Mouse (Mus musculus) liver, embryonic 15.5 days (tissue): ENCODE data around the gene Mmp2. TPM values are rescaled to one million over a fixed set of nuclear protein-coding genes. Genes with fewer than 3 reads are reported as not detected.

Experiments
- ATAC-seq: fragments of 200-750 bp; cut with Nextera tagmentation; 2 replicates; pipeline ENCODE4 v1.8.0; 2017; ENCODE audit warnings: moderate number of reproducible peaks, mild to moderate bottlenecking, moderate library complexity; ENCODE audit not compliant: insufficient read depth
- H3K27ac ChIP-seq: fragments of 300-500 bp; sonication (generic); replicated peaks from 2 replicates; pipeline ENCODE4 v1.5.1; 2015; ENCODE audit warnings: mild to moderate bottlenecking, inconsistent platforms
- H3K27me3 ChIP-seq: fragments of 300-500 bp; sonication (generic); 2 replicates; pipeline ENCODE4 v1.6.1; 2015; ENCODE audit warnings: mild to moderate bottlenecking, inconsistent platforms
- H3K36me3 ChIP-seq: fragments of 300-500 bp; sonication (generic); replicated peaks from 2 replicates; pipeline ENCODE4 v1.6.1; 2015; ENCODE audit warnings: moderate library complexity, mild to moderate bottlenecking, inconsistent platforms
- H3K4me1 ChIP-seq: fragments of 300-500 bp; sonication (generic); replicated peaks from 2 replicates; pipeline ENCODE4 v1.6.1; 2015; ENCODE audit warnings: inconsistent platforms
- H3K4me2 ChIP-seq: fragments of 300-500 bp; sonication (generic); 2 replicates; pipeline ENCODE4 v1.6.1; 2015; ENCODE audit warnings: moderate library complexity, mild to moderate bottlenecking, inconsistent platforms
- H3K4me3 ChIP-seq: fragments of 300-500 bp; sonication (generic); replicated peaks from 2 replicates; pipeline ENCODE4 v1.5.1; 2015; ENCODE audit warnings: mild to moderate bottlenecking, inconsistent platforms
- H3K9ac ChIP-seq: fragments of 300-500 bp; sonication (generic); 2 replicates; pipeline ENCODE4 v1.6.1; 2015; ENCODE audit warnings: moderate library complexity, mild to moderate bottlenecking, inconsistent platforms
- H3K9me3 ChIP-seq: fragments of 300-500 bp; sonication (generic); replicated peaks from 2 replicates; pipeline ENCODE4 v1.6.1; 2016; ENCODE audit warnings: inconsistent platforms
- WGBS: fragments of 180-500 bp; shearing (Covaris S2); methylation state at CpG from one replicate; pipeline ENCODE4 v1.1.7; 2015; ENCODE audit warnings: mixed read lengths; ENCODE audit not compliant: insufficient replicate concordance; 5-methylcytosine and 5-hydroxymethylcytosine counted together
- polyA plus RNA-seq: library from polyadenylated mRNA; unstranded; fragments of >200 nt; fragmentation: Nextera tagmentation; extraction: Ambion mirVana; gene quantifications from 2 replicates; pipeline ENCODE4 v1.2.1, GENCODE M21; 2015

Gene Mmp2
- polyA plus RNA-seq, 1 experiment from 2014 or later = 9.5 TPM

DNA sequence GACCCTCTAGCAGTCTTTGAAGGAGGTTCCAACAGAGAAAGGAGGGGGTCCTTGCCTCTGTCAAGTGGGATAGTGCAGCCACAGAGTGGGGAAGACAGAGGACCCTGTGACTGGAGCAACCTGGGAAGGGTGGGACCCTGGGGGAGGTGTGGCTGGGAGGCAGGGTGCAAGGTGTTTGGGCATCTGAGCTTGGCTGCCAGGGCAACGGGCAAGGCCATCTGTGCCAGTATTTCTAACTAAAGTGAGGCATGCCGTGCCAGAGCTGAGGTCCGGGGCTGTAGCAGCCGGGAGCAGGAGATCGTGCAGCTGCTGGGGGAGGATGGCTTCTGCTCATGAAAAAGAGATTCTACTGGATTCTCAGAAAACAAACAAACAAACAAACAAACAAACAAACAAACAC lies 11.4 kb upstream of the Mmp2 start:
- 62% methylated on average over 5 of the region's 5 CpGs for WGBS
- no peak overlapping the region for H3K4me2 ChIP-seq
- no peak for ATAC-seq
- H3K4me3 ChIP-seq = no peak overlapping the region
- H3K9ac ChIP-seq = no peak overlapping the region
- no peak overlapping the region for H3K27ac ChIP-seq
- H3K27me3 ChIP-seq = no peaks in the 10 kb centered on the region
- H3K9me3 ChIP-seq = no peaks in the 10 kb centered on the region
- H3K36me3 ChIP-seq = no peaks in the 10 kb centered on the region
- H3K4me1 ChIP-seq = no peaks in the 10 kb centered on the region

DNA sequence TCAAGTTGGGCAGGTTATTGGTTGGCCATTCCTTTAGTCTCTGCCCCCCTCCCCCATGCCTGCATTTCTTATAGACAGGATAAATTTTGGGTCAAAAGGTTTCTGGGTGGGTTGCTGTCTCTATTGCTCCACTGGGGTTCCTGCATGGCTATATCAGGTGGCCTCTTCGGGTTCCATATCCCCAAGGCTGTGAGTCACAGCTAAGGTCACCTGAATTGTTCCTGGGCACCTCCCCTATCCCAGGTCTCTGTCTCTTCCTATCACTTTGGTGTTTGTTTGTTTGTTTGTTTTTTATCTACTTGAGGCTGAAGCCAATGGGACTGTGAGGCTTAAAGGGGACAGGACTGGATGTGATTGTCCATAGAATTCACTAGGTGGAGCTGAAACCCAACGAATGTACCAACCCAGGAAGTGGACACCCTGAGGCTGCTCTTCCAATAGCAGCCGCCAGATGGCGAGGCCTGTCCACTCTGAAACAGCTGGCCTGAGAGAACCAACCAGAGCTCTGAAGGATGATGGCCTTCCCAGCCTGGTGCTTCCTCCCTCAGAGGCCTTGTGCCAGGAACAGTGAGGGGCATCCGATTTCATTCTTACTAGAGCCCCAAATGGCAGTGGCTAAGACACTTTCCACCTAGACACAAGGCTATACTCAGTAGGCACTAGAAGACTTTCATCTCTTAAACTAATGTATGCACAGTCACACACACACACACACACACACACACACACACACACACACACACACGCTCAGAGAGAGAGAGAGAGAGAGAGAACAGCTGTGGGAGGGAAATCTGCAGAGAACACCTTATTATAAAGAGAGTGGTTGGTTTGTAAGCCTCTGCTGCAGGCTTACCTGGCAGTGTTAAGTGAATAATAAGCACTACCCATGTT lies 8.9 kb upstream of the Mmp2 start:
- Histone ChIP-seq H3K4me1 (no peaks in the 10 kb centered on the region), H3K4me3 (no peak overlapping the region), H3K36me3 (no peaks in the 10 kb centered on the region), H3K9me3 (no peaks in the 10 kb centered on the region), H3K9ac (no peak overlapping the region), H3K27ac (no peak overlapping the region), H3K27me3 (no peaks in the 10 kb centered on the region), H3K4me2 (no peak overlapping the region)
- 0 out of 2 replicates have a peak, but pooled peaks have one; percentile 25 for ATAC-seq
- 11% methylated on average over 6 of the region's 6 CpGs for WGBS

- no peaks in the 10 kb centered on the region for H3K4me1 ChIP-seq
- H3K9ac ChIP-seq = no peak overlapping the region
- H3K4me2 ChIP-seq = no peak overlapping the region
- no peaks in the 10 kb centered on the region; the same call in 1 of the 2 replicates for H3K27me3 ChIP-seq
- H3K36me3 ChIP-seq = no peaks in the 10 kb centered on the region
- no peak overlapping the region for H3K4me3 ChIP-seq
- no peak overlapping the region for H3K27ac ChIP-seq
- no peak for ATAC-seq
- H3K9me3 ChIP-seq = no peaks in the 10 kb centered on the region
Measured at GRCm38 (mm10) chr8:92821151-92821550, 5.9 kb upstream of the Mmp2 start.

DNA sequence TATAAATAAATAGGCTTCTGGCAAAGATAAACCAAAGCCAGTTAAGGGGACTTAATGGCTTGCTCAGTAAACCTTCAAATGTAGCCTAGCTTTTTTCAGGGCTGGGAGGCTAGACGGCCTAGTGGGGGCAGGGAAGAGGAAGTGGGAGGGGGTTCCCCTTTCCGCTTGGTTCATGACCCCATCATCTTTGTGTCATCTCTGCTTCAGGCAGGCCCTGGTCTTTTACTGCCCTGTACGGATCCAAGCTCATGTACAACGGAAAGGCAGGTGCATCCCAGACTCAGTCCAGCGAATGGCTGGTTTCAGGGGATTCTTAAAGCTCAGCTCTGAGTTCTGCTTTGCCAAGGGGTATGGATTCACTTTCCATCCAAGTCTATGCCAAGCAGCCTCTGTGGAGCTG lies 4.7 kb upstream of the Mmp2 start:
- H3K4me1 ChIP-seq = no peaks in the 10 kb centered on the region
- no peak overlapping the region for H3K4me2 ChIP-seq
- no peak for ATAC-seq
- H3K27ac ChIP-seq = no peak overlapping the region
- H3K9ac ChIP-seq = no peak overlapping the region
- no peaks in the 10 kb centered on the region for H3K36me3 ChIP-seq
- 22% methylated on average over 5 of the region's 5 CpGs for WGBS
- H3K4me3 ChIP-seq = no peak overlapping the region
- peaks cover 7% of the 10 kb centered on the region for H3K27me3 ChIP-seq
- H3K9me3 ChIP-seq = no peaks in the 10 kb centered on the region

DNA sequence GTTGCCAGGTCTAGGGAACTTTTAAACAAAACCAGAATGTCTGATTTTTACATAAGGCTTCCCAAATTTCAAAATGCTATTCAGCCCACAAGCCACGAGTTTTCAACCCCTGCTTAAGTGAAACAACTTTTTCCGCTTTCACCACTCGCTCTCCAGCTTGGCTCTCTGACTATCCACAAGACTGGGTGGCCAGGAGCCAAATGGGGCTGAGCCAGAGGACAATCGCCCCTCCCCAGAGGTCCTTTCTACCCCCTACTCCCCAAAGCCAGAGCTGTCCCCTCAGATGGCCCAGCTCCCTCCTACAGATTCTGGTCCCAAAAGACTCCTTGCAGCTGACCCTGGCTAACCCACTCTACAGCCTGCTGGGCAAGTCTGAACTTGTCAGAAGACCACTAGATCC lies 1.1 kb upstream of the Mmp2 start:
- H3K4me2 ChIP-seq = no peak overlapping the region
- no peak overlapping the region for H3K4me3 ChIP-seq
- ATAC-seq = no peak
- H3K27me3 ChIP-seq = peaks cover 19% of the 10 kb centered on the region
- H3K4me1 ChIP-seq = no peaks in the 10 kb centered on the region
- H3K27ac ChIP-seq = no peak overlapping the region
- H3K36me3 ChIP-seq = no peaks in the 10 kb centered on the region
- H3K9ac ChIP-seq = no peak overlapping the region
- WGBS = 52% methylated on average over 4 of the region's 4 CpGs
- no peaks in the 10 kb centered on the region for H3K9me3 ChIP-seq

DNA sequence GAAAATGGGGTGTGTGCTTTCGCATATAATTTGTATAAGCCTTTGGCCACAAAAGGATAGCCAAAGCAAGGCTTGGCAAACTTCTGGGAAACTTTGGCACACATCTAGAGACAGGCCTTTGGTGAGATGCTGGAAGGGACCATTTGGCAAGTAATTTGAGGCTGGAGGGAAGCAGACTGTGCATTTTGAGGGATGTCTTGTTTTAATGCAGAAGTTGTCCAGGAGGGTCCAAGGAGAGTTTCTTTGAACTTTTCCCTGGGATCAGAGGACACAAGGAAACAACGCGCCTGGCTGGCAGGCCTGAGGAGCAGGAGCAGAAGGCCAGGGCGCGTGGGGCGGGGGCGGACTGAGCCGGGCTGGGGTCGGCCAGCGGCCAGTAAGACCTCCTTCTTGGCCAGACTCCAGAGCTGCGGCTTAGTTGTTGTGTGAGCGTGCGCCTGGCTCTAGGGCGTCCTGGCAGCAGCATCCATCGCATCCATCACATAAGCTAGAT lies 1.2 kb downstream of the Mmp2 start:
- H3K36me3 ChIP-seq = no peaks in the 10 kb centered on the region
- no peak overlapping the region for H3K27ac ChIP-seq
- WGBS = 55% methylated on average over 15 of the region's 15 CpGs
- H3K9ac ChIP-seq = no peak overlapping the region
- H3K4me1 ChIP-seq = no peaks in the 10 kb centered on the region
- no peaks in the 10 kb centered on the region for H3K9me3 ChIP-seq
- peaks cover 19% of the 10 kb centered on the region for H3K27me3 ChIP-seq
- no peak for ATAC-seq
- no peak overlapping the region for H3K4me2 ChIP-seq
- no peak overlapping the region for H3K4me3 ChIP-seq

- Histone ChIP-seq H3K27ac (no peak overlapping the region), H3K9ac (no peak overlapping the region), H3K4me3 (no peak overlapping the region), H3K4me2 (no peak overlapping the region), H3K36me3 (no peaks in the 10 kb centered on the region), H3K9me3 (no peaks in the 10 kb centered on the region), H3K27me3 (no peaks in the 10 kb centered on the region), H3K4me1 (no peaks in the 10 kb centered on the region)
- 28% methylated on average over 5 of the region's 5 CpGs for WGBS
- no peak for ATAC-seq
Measured at GRCm38 (mm10) chr8:92834065-92834731, 7.1 kb downstream of the Mmp2 start.

- no peak overlapping the region for H3K27ac ChIP-seq
- WGBS = 62% methylated on average over 11 of the region's 11 CpGs
Measured at GRCm38 (mm10) chr8:92834786-92835500, 7.9 kb downstream of the Mmp2 start.

GRCm38 (mm10) chr8:92835901-92836300 lies 8.8 kb downstream of the Mmp2 start:
- no peak overlapping the region for H3K27ac ChIP-seq
- ATAC-seq = no peak
- no peak overlapping the region for H3K4me3 ChIP-seq
- H3K4me1 ChIP-seq = no peaks in the 10 kb centered on the region
- H3K4me2 ChIP-seq = no peak overlapping the region
- H3K9ac ChIP-seq = no peak overlapping the region
- H3K27me3 ChIP-seq = no peaks in the 10 kb centered on the region
- 73% methylated on average over 11 of the region's 11 CpGs for WGBS
- H3K36me3 ChIP-seq = no peaks in the 10 kb centered on the region
- no peaks in the 10 kb centered on the region for H3K9me3 ChIP-seq

More at GRCm38 (mm10) chr8:92834786-92835500, 7.9 kb downstream of the Mmp2 start:
- no peaks in the 10 kb centered on the region for H3K36me3 ChIP-seq
- H3K4me1 ChIP-seq = no peaks in the 10 kb centered on the region
- H3K4me3 ChIP-seq = no peak overlapping the region
- no peaks in the 10 kb centered on the region for H3K9me3 ChIP-seq
- no peak overlapping the region for H3K4me2 ChIP-seq
- ATAC-seq = no peak
- H3K27me3 ChIP-seq = no peaks in the 10 kb centered on the region
- H3K9ac ChIP-seq = no peak overlapping the region

GRCm38 (mm10) chr8:92838616-92839015 lies 11.5 kb downstream of the Mmp2 start:
- Histone ChIP-seq H3K4me2 (no peak overlapping the region), H3K27me3 (no peaks in the 10 kb centered on the region), H3K9me3 (no peaks in the 10 kb centered on the region), H3K4me3 (no peak overlapping the region), H3K9ac (no peak overlapping the region), H3K36me3 (no peaks in the 10 kb centered on the region), H3K27ac (no peak overlapping the region), H3K4me1 (no peaks in the 10 kb centered on the region)
- WGBS = 53% methylated on average over 3 of the region's 3 CpGs
- no peak for ATAC-seq

GRCm38 (mm10) chr8:92839161-92839560 lies 12.1 kb downstream of the Mmp2 start:
- ATAC-seq = no peak
- no peak overlapping the region for H3K9ac ChIP-seq
- H3K4me2 ChIP-seq = no peak overlapping the region
- H3K27me3 ChIP-seq = no peaks in the 10 kb centered on the region
- H3K27ac ChIP-seq = no peak overlapping the region
- no peaks in the 10 kb centered on the region for H3K36me3 ChIP-seq
- WGBS = 66% methylated on average over 8 of the region's 8 CpGs
- H3K4me1 ChIP-seq = no peaks in the 10 kb centered on the region
- no peak overlapping the region for H3K4me3 ChIP-seq
- no peaks in the 10 kb centered on the region for H3K9me3 ChIP-seq
